24 mouse cellular contexts compared by ENCODE assay signal in the genomic region with DNA sequence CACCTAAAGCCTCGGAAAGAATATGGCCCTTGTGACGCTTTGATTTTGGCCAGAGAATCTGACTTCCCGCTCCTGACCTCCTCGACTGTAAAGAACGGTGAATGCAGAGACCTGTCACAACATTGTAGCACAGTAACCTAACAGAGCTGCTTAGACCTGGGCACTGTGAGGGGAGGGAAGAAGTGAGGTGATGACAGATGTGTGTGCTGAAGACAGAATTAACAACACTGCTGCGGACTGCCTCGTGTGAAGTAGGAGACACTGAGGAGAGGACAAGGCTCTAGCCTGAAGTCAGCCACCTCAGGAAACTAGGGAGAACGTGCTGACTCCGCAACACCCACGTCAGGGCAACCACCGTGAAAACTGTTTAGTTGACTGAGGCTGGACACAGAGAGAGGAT. TPM values are rescaled to one million over a fixed set of nuclear protein-coding genes. Genes with fewer than 3 reads are reported as not detected.
A peak's percentile ranks its signal among the peaks of the same experiment; 100 is the strongest.
DNase-seq lines count a peak whose midpoint lies in the region; ATAC-seq and TF ChIP-seq lines count a peak whose summit lies in the region.
"Had no signal": no experiment of that assay in that cellular context is flagged by ENCODE, and none has a peak within 500 bp of the region (broad histone marks: within the 10 kb centered on the region; RNA-seq: fewer than 3 reads in every experiment).

No protein-coding gene starts in this region.

- H3K27me3 ChIP-seq in heart, embryonic 12.5 days (replicated peaks): no peaks in the 10 kb centered on the region
- no peaks in the 10 kb centered on the region for H3K27me3 ChIP-seq in heart, adult 2 months (ENCODE audit: control insufficient read depth, insufficient read depth, low read length)
- H3K27me3 ChIP-seq in heart, embryonic 16.5 days (ENCODE audit: control insufficient read depth, insufficient read depth, low read length): no peaks in the 10 kb centered on the region
- no peaks in the 10 kb centered on the region for H3K27me3 ChIP-seq in hindbrain, embryonic 12.5 days
- H3K27me3 ChIP-seq: embryonic facial prominence, embryonic 12.5 days; forebrain, embryonic 15.5 days; hindbrain, embryonic 13.5 days had no signal

- 0 out of 2 replicates have a peak, but pooled peaks cover 1% of the 10 kb centered on the region for H3K79me2 ChIP-seq in heart, adult 2 months (replicated peaks; ENCODE audit: control insufficient read depth, insufficient read depth, low read length)

- H3K4me3 ChIP-seq in heart, embryonic 12.5 days: no peak overlapping the region
- H3K4me3 ChIP-seq in heart, adult 2 months: no peak overlapping the region
- no peak overlapping the region for H3K4me3 ChIP-seq in heart, embryonic 16.5 days (ENCODE audit: low read length)
- no peak overlapping the region for H3K4me3 ChIP-seq in hindbrain, embryonic 12.5 days
- H3K4me3 ChIP-seq: embryonic facial prominence, embryonic 12.5 days; forebrain, embryonic 15.5 days; hindbrain, embryonic 13.5 days had no signal

- no peaks in the 10 kb centered on the region for H3K9me3 ChIP-seq in heart, embryonic 12.5 days (replicated peaks)
- H3K9me3 ChIP-seq in heart, embryonic 16.5 days (replicated peaks; ENCODE audit: control insufficient read depth, low read length): no peaks in the 10 kb centered on the region
- H3K9me3 ChIP-seq in hindbrain, embryonic 12.5 days (replicated peaks): no peaks in the 10 kb centered on the region
- H3K9me3 ChIP-seq: embryonic facial prominence, embryonic 12.5 days; forebrain, embryonic 15.5 days; G1E; hindbrain, embryonic 13.5 days had no signal

- no peak overlapping the region for H3K9ac ChIP-seq in heart, embryonic 12.5 days
- no peak overlapping the region for H3K9ac ChIP-seq in heart, adult 2 months (ENCODE audit: low read depth, low read length)
- no peak overlapping the region for H3K9ac ChIP-seq in heart, embryonic 16.5 days (ENCODE audit: low read length)
- no peak overlapping the region for H3K9ac ChIP-seq in hindbrain, embryonic 12.5 days
- H3K9ac ChIP-seq: embryonic facial prominence, embryonic 12.5 days; forebrain, embryonic 15.5 days; hindbrain, embryonic 13.5 days had no signal

- WGBS in heart, embryonic 12.5 days: 29% methylated on average over 11 of the region's 11 CpGs
- 51% methylated on average over 11 of the region's 11 CpGs for WGBS in heart, adult 2 months
- 29% methylated on average over 11 of the region's 11 CpGs for WGBS in heart, embryonic 16.5 days
- WGBS in hindbrain, embryonic 12.5 days: 70% methylated on average over 11 of the region's 11 CpGs

- H3K4me2 ChIP-seq in heart, embryonic 12.5 days: peak overlapping the region; percentile 48
- no peak overlapping the region for H3K4me2 ChIP-seq in heart, embryonic 16.5 days (ENCODE audit: low read depth, low read length)
- no peak overlapping the region for H3K4me2 ChIP-seq in hindbrain, embryonic 12.5 days (replicated peaks)
- H3K4me2 ChIP-seq: embryonic facial prominence, embryonic 12.5 days; forebrain, embryonic 15.5 days; hindbrain, embryonic 13.5 days had no signal

- H3K4me1 ChIP-seq in heart, embryonic 12.5 days (replicated peaks): peaks cover 59% of the 10 kb centered on the region
- H3K4me1 ChIP-seq in heart, adult 2 months (ENCODE audit: control insufficient read depth, insufficient read depth, low read length): peaks cover 6% of the 10 kb centered on the region
- peaks cover 43% of the 10 kb centered on the region for H3K4me1 ChIP-seq in heart, embryonic 16.5 days (ENCODE audit: control insufficient read depth, insufficient read depth, low read length)
- peaks cover 7% of the 10 kb centered on the region; the same call in 1 of the 2 replicates for H3K4me1 ChIP-seq in hindbrain, embryonic 12.5 days
- H3K4me1 ChIP-seq: embryonic facial prominence, embryonic 12.5 days had no signal

- ATAC-seq in frontal cortex, adult (ENCODE audit: low TSS enrichment): 0 out of 2 replicates have a peak, but pooled peaks have one; percentile 29
- ATAC-seq in heart, embryonic 12.5 days (ENCODE audit: insufficient number of reproducible peaks, low FRiP score): no peak
- ATAC-seq in heart, embryonic 16.5 days (replicated peaks; ENCODE audit: extremely low read depth, insufficient read depth, low FRiP score): peak; percentile 65
- no peak for ATAC-seq in hindbrain, embryonic 12.5 days (ENCODE audit: low FRiP score)
- ATAC-seq: CD4-positive, CD25-positive, alpha-beta regulatory T cell, adult 4 months; forebrain, embryonic 15.5 days; hindbrain, postnatal 0 days had no signal

- H3K36me3 ChIP-seq in heart, embryonic 12.5 days: no peaks in the 10 kb centered on the region
- H3K36me3 ChIP-seq in heart, adult 2 months (ENCODE audit: control insufficient read depth, insufficient read depth, low read length): no peaks in the 10 kb centered on the region
- no peaks in the 10 kb centered on the region for H3K36me3 ChIP-seq in heart, embryonic 16.5 days (ENCODE audit: control insufficient read depth, insufficient read depth)
- no peaks in the 10 kb centered on the region for H3K36me3 ChIP-seq in hindbrain, embryonic 12.5 days
- H3K36me3 ChIP-seq: embryonic facial prominence, embryonic 12.5 days; forebrain, embryonic 15.5 days had no signal

- no peak for TF ChIP-seq EP300 in heart, adult 2 months (IDR thresholded peaks at IDR 0.05; ENCODE audit: insufficient read depth, low read depth, low read length)

- DNase-seq in frontal cortex, postnatal 36 days (ENCODE audit: low spot score in 2 of 2): no peak
- no peak for DNase-seq in heart, adult 2 months
- DNase-seq in heart, postnatal 4 days: no peak
- DNase-seq: adrenal gland, adult 8-10 months; adrenal gland, postnatal 36 days; B cell, adult 2 months; cerebellum, adult 11-12 months; cerebellum, adult 9-10 months; cerebellum, postnatal 25 days; gastrocnemius, postnatal 14 days; kidney, adult 11 months; kidney, adult 9 months had no signal

- H3K27ac ChIP-seq in heart, embryonic 12.5 days (ENCODE audit: poor library complexity, severe bottlenecking): peak overlapping the region; percentile 43; the same call in 1 of the 2 replicates
- H3K27ac ChIP-seq in heart, adult 2 months: no peak overlapping the region
- H3K27ac ChIP-seq in heart, embryonic 16.5 days (ENCODE audit: low read length): no peak overlapping the region
- H3K27ac ChIP-seq in hindbrain, embryonic 12.5 days: no peak overlapping the region
- H3K27ac ChIP-seq: embryonic facial prominence, embryonic 12.5 days; forebrain, embryonic 15.5 days; hindbrain, embryonic 13.5 days; hindbrain, postnatal 0 days; kidney, postnatal 0 days had no signal

- no peak for TF ChIP-seq CTCF in heart, adult 2 months (IDR thresholded peaks at IDR 0.05)

- no peak for TF ChIP-seq POLR2A in heart, adult 2 months (IDR thresholded peaks at IDR 0.05; ENCODE audit: insufficient read depth, low read depth, low read length)

- intact Hi-C loops in heart, adult 2 months (cut with DNase I): no loop called here

RNA-seq across cellular contexts. Expression of a gene that starts 11.9 kb away (rescaled TPM):
- 19.4 TPM in 2 replicates for polyA plus RNA-seq in heart, embryonic 12.5 days (2016; fragmentation: Nextera tagmentation; extraction: Ambion mirVana)
- 10 to 100 TPM in 1 of 2 experiments, 1 to 10 TPM in 1; 7.2 to 11.0 TPM for total RNA-seq in heart, adult 2 months (2021)
- 9.0 and 9.6 TPM in 2 replicates for polyA plus RNA-seq in heart, adult 2 months (2012; rRNA removed)
- 14.1 TPM in 2 replicates for polyA plus RNA-seq in heart, embryonic 16.5 days (2015; fragmentation: Nextera tagmentation; extraction: Ambion mirVana)
- 10 to 100 TPM; 17.5 to 17.7 TPM for total RNA-seq in heart, postnatal 4 days (2021)
- polyA plus RNA-seq in hindbrain, embryonic 12.5 days (2016; fragmentation: Nextera tagmentation; extraction: Ambion mirVana): 29.8 and 30.6 TPM in 2 replicates

RNA-seq across cellular contexts. Expression of a gene that starts 56.6 kb away (rescaled TPM):
- polyA plus RNA-seq in heart, embryonic 12.5 days (2016; fragmentation: Nextera tagmentation; extraction: Ambion mirVana): not detected in 2 replicates
- total RNA-seq in heart, adult 2 months (2021): not detected
- polyA plus RNA-seq in heart, adult 2 months (2012; rRNA removed): not detected in 2 replicates
- polyA plus RNA-seq in heart, embryonic 16.5 days (2015; fragmentation: Nextera tagmentation; extraction: Ambion mirVana): 0.06 and 0.07 TPM in 2 replicates
- not detected for total RNA-seq in heart, postnatal 4 days (2021)
- 0.74 and 1.2 TPM in 2 replicates for polyA plus RNA-seq in hindbrain, embryonic 12.5 days (2016; fragmentation: Nextera tagmentation; extraction: Ambion mirVana)
- total RNA-seq: granulocyte monocyte progenitor cell, adult 5-6 weeks had no signal
- polyA plus RNA-seq: CD4-positive, CD25-positive, alpha-beta regulatory T cell, adult 4 months; G1E had no signal

Comparison
In these comparisons a context has a peak if more than half of its experiments do, and no peak if none do; other contexts are left out.
1. ATAC-seq: peak in frontal cortex, adult (single experiment) and heart, embryonic 16.5 days (single experiment); none in heart, embryonic 12.5 days (single experiment) and hindbrain, embryonic 12.5 days (single experiment).